Mouse (Mus musculus) lung, adult 2 months (tissue): ENCODE data around the gene Rnf220.

Experiments
- CTCF ChIP-seq: fragments of 200-500 bp; IDR thresholded peaks from 2 replicates; pipeline ENCODE4 v1.5.1; 2011; ENCODE audit warnings: mild to moderate bottlenecking, low read length, control low read depth; ENCODE audit not compliant: insufficient read depth
- POLR2A ChIP-seq: fragments of 200-500 bp; IDR thresholded peaks from 2 replicates; pipeline ENCODE4 v1.6.1; 2011; ENCODE audit warnings: low read depth, mild to moderate bottlenecking, control low read depth, low read length, borderline replicate concordance; ENCODE audit errors: extremely low read depth

DNA sequence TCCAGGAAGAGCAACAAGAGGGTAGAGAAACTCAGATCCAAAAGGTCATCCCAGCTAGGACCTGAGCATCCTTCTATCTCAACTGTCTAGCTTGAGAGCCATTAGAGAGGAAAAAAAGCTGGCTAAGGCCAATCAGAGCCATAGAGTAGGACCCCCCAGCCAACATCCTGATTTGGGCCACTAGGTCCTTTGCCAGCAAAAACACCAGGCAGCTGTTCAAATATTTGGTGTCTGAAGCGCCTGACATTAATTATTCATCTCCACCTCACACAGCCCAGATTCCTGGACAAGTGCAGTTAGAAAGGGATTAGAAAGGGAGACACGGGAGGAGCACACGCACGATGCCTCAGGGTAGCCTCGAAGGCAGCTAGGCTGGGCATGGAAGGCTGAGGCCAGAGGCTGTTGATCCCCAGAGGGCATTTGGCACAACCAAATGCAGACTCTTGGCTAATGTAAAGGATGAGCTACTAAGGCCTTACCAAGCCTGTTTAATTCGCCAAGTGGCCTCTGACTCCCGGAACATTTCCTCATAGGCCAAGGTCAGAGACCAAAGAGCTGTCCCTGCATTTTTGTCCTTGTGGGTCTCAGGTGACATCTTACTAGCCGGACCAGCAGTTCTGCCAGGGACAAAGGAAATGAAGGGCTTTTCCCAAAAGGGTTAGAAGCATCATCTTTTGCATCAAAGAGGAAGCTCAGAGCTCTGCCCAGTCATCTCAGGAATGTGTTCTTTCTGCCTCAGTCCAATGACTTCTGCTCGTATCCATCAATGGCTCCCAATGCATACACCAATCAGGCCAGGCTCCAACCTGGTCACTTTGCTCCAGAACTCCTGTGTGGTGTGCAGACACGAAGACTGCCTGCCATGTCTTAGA, 218.2 kb downstream of the Rnf220 start:
- TF ChIP-seq CTCF = no peak
- no peak for TF ChIP-seq POLR2A
